Mouse (Mus musculus): Measurements from ENCODE around the gene 2310034G01Rik. TPM values are rescaled to one million over a fixed set of nuclear protein-coding genes. Genes with fewer than 3 reads are reported as not detected.

2310034G01Rik gene
- total and polyA plus RNA-seq, 2 experiments from 2014 or later, result 2.0 to 3.8 TPM

- no peak for TF ChIP-seq CTCF (IDR thresholded peaks at IDR 0.05)
- peak overlapping the region; percentile 39; the same call in 1 of the 2 replicates for H3K9ac ChIP-seq (replicated peaks; ENCODE audit: low read length, poor library complexity, severe bottlenecking)
- WGBS, result 23% methylated on average over 6 of the region's 6 CpGs
- no peaks in the 10 kb centered on the region for H3K27me3 ChIP-seq (ENCODE audit: insufficient read depth, low read length)
- H3K4me2 ChIP-seq (ENCODE audit: low read depth, low read length, poor library complexity, severe bottlenecking), result peak overlapping the region; percentile 35
- H3K4me1 ChIP-seq (ENCODE audit: insufficient read depth, low read length), result peaks cover 40% of the 10 kb centered on the region
- H3K9me3 ChIP-seq (ENCODE audit: low read length), result no peaks in the 10 kb centered on the region
- no peak overlapping the region for H3K4me3 ChIP-seq (ENCODE audit: low read depth, low read length)
- DNase-seq (ENCODE audit: low spot score) (peak; percentile 76), ATAC-seq (ENCODE audit: low FRiP score) (peak; percentile 21; the same call in 1 of the 2 replicates)
- 0 out of 2 replicates have a peak, but pooled peaks cover 3% of the 10 kb centered on the region for H3K36me3 ChIP-seq (ENCODE audit: insufficient read depth, low read length)
- peak overlapping the region; percentile 63 for H3K27ac ChIP-seq (ENCODE audit: low read depth, low read length)
These were observed 28.8 kb downstream of the 2310034G01Rik start for GRCm38 (mm10) chr19:46321101-46321943.

- no peak for DNase-seq (ENCODE audit: low spot score)
- no peaks in the 10 kb centered on the region for H3K9me3 ChIP-seq (ENCODE audit: low read length)
- 84% methylated on average over 8 of the region's 8 CpGs for WGBS
- ATAC-seq (ENCODE audit: low FRiP score), result no peak
- no peak overlapping the region for H3K9ac ChIP-seq (replicated peaks; ENCODE audit: low read length, poor library complexity, severe bottlenecking)
- 0 out of 2 replicates have a peak, but pooled peaks cover 3% of the 10 kb centered on the region for H3K36me3 ChIP-seq (ENCODE audit: insufficient read depth, low read length)
- TF ChIP-seq CTCF (IDR thresholded peaks at IDR 0.05), result no peak
- no peaks in the 10 kb centered on the region for H3K27me3 ChIP-seq (ENCODE audit: insufficient read depth, low read length)
- no peak overlapping the region for H3K4me2 ChIP-seq (ENCODE audit: low read depth, low read length, poor library complexity, severe bottlenecking)
- H3K4me3 ChIP-seq (ENCODE audit: low read depth, low read length), result no peak overlapping the region
- 0 out of 2 replicates have a peak overlapping the region, but pooled peaks have one; percentile 62 for H3K27ac ChIP-seq (ENCODE audit: low read depth, low read length)
- peaks cover 43% of the 10 kb centered on the region for H3K4me1 ChIP-seq (ENCODE audit: insufficient read depth, low read length)
These were observed 29.9 kb downstream of the 2310034G01Rik start for GRCm38 (mm10) chr19:46320076-46320785.

GRCm38 (mm10) chr19:46318586-46319378 lies 31.3 kb downstream of the 2310034G01Rik start:
- 12% methylated on average over 16 of the region's 16 CpGs for WGBS
- peak overlapping the region; percentile 75 for H3K4me3 ChIP-seq (ENCODE audit: low read depth, low read length)
- no peak for TF ChIP-seq CTCF (IDR thresholded peaks at IDR 0.05)
- peaks cover 16% of the 10 kb centered on the region for H3K36me3 ChIP-seq (ENCODE audit: insufficient read depth, low read length)
- H3K27me3 ChIP-seq (ENCODE audit: insufficient read depth, low read length), result peaks cover 4% of the 10 kb centered on the region; the same call in 1 of the 2 replicates
- ATAC-seq (ENCODE audit: low FRiP score) (peak; percentile 39; the same call in 1 of the 2 replicates), DNase-seq (ENCODE audit: low spot score) (peak; percentile 87)
- H3K9me3 ChIP-seq (ENCODE audit: low read length), result no peaks in the 10 kb centered on the region
- H3K9ac ChIP-seq (replicated peaks; ENCODE audit: low read length, poor library complexity, severe bottlenecking), result 0 out of 2 replicates have a peak overlapping the region, but pooled peaks have one; percentile 19
- peak overlapping the region; percentile 62 for H3K27ac ChIP-seq (ENCODE audit: low read depth, low read length)
- peak overlapping the region; percentile 83 for H3K4me2 ChIP-seq (ENCODE audit: low read depth, low read length, poor library complexity, severe bottlenecking)
- peaks cover 33% of the 10 kb centered on the region for H3K4me1 ChIP-seq (ENCODE audit: insufficient read depth, low read length)

- Histone ChIP-seq H3K9ac (replicated peaks; ENCODE audit: low read length, poor library complexity, severe bottlenecking) (peak overlapping the region; percentile 77), H3K27me3 (ENCODE audit: insufficient read depth, low read length) (peaks cover 4% of the 10 kb centered on the region; the same call in 1 of the 2 replicates), H3K36me3 (ENCODE audit: insufficient read depth, low read length) (peaks cover 23% of the 10 kb centered on the region), H3K9me3 (ENCODE audit: low read length) (no peaks in the 10 kb centered on the region), H3K4me1 (ENCODE audit: insufficient read depth, low read length) (peaks cover 31% of the 10 kb centered on the region), H3K27ac (ENCODE audit: low read depth, low read length) (peak overlapping the region; percentile 73), H3K4me3 (ENCODE audit: low read depth, low read length) (peak overlapping the region; percentile 75), H3K4me2 (ENCODE audit: low read depth, low read length, poor library complexity, severe bottlenecking) (peak overlapping the region; percentile 83)
- ATAC-seq (ENCODE audit: low FRiP score) (peak; percentile 32), DNase-seq (ENCODE audit: low spot score) (peak; percentile 41)
- TF ChIP-seq CTCF (IDR thresholded peaks at IDR 0.05), result no peak
- WGBS, result 2% methylated on average over 22 of the region's 42 CpGs
These were observed 32.1 kb downstream of the 2310034G01Rik start for GRCm38 (mm10) chr19:46318031-46318471.

GRCm38 (mm10) chr19:46317546-46317885 lies 32.6 kb downstream of the 2310034G01Rik start:
- DNase-seq (ENCODE audit: low spot score) (no peak), ATAC-seq (ENCODE audit: low FRiP score) (peak; percentile 52)

More at GRCm38 (mm10) chr19:46317546-46317885, 32.6 kb downstream of the 2310034G01Rik start:
- Histone ChIP-seq H3K27me3 (ENCODE audit: insufficient read depth, low read length) (peaks cover 4% of the 10 kb centered on the region; the same call in 1 of the 2 replicates), H3K9ac (replicated peaks; ENCODE audit: low read length, poor library complexity, severe bottlenecking) (peak overlapping the region; percentile 77), H3K27ac (ENCODE audit: low read depth, low read length) (peak overlapping the region; percentile 73), H3K36me3 (ENCODE audit: insufficient read depth, low read length) (peaks cover 26% of the 10 kb centered on the region), H3K4me3 (ENCODE audit: low read depth, low read length) (peak overlapping the region; percentile 75), H3K9me3 (ENCODE audit: low read length) (no peaks in the 10 kb centered on the region), H3K4me2 (ENCODE audit: low read depth, low read length, poor library complexity, severe bottlenecking) (peak overlapping the region; percentile 83), H3K4me1 (ENCODE audit: insufficient read depth, low read length) (peaks cover 27% of the 10 kb centered on the region)
- no peak for TF ChIP-seq CTCF (IDR thresholded peaks at IDR 0.05)
- WGBS, result 1% methylated on average over 44 of the region's 48 CpGs

All from midbrain, postnatal 0 days (tissue).